Mouse (Mus musculus) kidney, postnatal 4 days (tissue): ENCODE data around the gene Exoc3l2.
"Not testable (repeated sequence)": the region's sequence is repeated elsewhere in the genome, so short reads cannot be mapped to it uniquely, and the experiment has no call there.

Experiments used
- DNase-seq, 2 experiments: peaks; one replicate each; pipeline ENCODE4 v3.0.0; 2021; ENCODE audit warnings: mixed read lengths in 2 of 2

Exoc3l2 gene

DNA sequence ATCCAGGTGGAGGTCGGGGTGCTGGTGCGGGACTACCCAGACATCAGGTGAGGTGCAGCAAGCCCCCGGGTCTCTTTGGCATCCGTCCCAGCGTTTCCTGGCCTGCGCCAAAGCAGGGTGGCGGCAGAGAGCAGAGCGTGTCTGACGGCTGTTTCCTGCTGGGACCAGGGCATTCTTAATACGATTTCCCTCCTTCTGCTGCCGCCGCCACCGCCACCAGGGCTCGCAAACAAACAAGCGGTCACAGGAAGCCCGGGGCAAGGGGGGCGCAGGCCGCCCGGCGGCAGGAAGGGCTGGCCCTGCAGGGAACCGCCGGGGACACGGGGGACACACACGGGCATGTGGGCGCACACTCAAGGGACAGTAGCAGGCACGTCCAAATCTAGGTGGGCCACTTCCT is 28.6 kb downstream of the Exoc3l2 start:
- DNase-seq: peak; percentile 79 to 83

DNA sequence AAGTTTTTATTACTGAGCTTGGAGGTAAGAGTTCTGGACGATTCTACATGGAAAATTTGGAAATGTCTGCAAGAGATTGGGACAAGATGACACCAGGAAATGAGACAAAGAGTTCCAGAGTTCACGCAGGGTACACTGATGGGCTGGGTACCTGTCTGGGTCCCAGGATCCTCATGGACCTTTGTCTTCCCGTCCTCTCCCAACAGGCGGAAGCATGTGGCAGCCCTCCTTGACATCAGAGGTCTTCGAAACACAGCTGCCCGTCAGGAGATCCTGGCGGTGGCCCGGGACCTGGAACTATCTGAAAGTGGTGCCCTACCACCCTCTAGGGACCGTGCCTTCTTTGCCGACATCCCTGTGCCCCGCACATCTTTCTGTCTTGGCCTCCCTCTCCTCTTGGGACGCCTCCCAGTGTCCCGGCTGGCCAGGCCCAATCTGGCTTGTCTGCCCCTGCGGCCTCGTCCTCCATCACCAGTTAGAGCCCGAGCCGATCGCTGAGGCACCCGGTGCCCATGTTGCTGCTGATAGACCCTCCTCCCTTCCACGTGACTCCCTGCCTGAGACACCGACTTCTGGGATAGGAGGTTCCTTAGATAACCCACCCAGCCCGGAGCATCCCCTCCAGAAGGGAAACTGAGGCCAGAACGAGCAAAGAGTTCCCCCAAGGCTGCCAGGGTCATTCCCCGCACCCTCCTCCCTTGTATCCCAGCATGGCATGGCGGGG is 31.8 kb downstream of the Exoc3l2 start:
- DNase-seq: no peak

DNA sequence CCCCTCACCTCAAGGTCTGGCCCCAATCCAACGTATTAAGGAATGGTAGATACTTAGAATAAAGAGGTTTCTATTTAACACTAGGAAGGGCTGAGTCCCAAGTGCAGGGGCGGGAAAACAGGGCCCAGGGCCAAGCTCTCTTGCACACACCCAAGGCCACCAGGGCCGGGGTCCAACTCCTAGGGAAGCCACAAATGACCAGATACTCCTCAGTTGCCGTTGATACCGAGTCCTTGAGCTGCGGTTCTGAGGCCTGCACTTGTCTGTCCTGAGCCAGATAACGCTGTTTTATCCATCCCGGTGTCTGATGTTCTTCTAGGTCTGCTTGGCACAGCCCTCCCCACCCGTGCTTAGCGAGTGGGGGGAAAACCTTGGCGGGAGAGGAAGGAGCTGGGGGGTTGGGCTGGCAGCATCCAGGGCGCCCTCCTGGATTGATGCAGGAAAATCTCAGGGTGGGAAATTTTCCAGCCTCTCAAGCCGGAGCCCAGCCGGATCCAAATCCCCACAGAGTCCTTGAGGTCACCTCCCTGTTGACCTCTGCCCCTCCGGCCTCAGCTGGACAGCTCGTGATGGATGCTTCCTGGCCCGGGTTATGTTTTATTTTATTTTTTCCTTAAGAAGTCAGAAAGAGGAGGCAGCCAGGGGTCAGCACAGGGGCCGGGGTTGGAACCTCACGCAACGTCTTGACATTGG is 32.5 kb downstream of the Exoc3l2 start:
- DNase-seq: peak; percentile 71 to 82

DNA sequence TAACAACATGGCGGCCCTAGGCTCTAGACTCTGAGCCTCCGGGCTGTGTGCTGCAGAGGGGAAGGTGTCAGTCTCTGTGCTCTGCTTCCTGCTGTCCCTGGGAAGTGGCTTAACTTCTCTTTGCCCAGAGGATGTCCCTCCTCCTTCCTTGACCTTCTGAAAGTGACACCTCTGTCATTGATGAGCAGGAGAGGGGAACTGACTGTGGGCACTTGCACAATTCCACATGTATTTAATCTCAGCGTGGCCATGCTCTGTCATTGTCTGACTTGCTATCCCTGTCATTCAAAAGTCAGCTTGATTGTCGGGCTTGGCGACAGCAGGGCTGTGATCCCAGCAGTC is 33.1 kb downstream of the Exoc3l2 start:
- DNase-seq: no peak

DNA sequence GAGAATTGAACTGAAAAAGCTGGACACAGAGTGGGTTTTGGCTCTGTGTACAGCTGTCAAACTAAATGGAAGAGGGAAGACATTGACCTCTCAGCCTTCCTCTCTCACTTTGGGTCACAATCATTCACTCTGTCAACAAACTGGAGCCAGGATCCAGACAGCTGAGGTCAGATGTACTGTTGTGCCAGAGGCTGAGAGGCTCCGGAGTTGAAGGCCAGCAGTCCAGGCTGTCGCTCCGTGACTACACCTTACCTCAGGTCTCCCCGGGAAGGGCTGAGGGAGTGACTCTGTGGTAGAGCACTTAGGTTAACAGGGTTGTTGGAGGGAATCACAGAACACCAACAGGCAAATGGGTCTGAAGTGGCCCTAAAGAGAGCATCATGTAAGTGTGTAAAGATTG is 35.2 kb downstream of the Exoc3l2 start:
- no peak for DNase-seq

DNA sequence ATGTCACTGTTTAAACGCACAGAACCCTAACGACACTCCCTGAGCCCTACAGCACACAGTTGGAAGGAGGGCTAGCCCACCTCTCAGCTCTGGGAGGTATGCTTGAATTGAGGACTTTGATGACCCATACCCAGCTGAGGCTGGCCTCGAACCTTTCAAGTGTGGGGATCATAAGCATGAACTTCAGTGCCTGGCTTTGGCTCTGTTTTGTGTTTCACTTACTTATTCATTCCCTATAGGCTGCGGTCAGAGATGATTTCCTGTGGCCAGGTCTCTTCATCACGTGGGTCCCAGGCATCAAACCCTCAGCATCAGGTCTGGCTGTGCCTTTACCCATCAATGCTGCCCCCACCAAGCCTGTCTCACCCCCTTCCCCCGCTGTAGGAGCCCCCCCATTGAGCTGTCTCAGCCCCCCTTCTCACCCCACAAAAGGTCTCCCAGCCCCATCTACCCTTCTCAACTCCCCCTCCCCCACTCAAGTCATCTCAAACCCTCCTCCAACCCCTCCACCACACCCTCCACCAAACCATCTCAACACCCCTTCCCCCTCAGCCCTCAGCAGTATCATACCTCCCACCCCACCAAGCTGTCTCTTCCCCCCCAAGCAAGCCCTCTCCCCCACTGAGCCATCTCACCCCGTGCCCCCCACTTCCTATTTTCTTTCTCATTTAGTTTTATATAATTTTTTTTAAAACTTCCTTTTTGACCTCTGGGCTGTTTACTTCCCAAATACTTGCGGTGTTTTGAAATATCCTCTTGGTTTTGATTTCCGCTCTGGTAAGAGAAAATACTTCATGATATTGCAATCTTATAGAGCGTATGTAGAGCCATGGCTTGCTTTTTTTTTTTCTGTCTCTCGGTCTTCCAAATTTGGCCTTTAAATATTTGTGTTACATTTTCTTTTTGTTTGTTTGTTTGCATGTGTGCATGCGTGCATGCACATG is 37.6 kb downstream of the Exoc3l2 start:
- DNase-seq: no peak

DNA sequence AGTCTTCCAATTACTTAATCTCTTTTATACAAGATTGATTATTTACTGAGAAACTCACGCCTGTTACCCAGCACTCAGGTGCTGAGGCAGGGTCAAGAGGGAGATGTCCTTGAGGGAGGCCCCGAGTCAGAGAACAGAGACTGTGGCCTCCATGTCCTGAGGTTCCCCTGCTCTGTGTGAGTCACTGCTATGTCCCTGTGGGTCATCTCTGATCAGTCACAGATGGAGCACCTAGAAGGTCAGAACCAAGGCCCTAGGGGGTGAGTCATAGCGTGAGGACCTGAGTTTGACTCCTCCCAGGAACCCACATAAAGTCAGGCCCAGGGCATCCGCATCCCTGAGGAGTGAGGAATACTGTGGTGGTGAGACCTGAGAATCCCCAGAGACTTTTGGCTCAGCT is 38.5 kb downstream of the Exoc3l2 start:
- no peak for DNase-seq

DNA sequence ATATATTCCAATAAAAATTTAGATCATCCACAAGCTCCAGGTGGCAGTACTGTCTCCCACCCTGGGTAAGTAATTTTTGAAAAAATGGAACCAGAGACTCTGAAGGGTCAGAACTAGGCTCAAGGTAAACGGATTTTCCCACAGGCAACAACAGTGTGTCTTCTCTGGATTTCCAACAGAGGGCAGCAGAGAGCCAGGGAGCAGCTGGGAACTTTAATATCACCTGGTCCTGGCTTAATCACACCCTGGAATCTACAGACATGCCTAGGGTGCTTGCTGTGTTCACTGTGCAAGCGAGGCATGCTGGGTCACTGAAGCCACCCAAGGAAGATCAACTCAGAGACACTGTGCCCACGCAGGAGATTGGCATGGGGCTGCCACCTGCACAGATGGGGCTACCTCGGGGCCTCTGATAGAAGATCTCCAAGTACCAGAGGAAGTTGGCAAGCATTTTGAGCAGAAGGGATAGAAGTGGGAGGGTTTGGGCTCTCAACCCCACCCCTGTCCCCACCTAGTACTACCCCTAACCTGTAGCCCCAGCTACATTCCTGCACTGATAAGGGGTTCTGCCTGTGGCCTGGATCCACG is 40.4 kb downstream of the Exoc3l2 start:
- peak; percentile 64 to 71 for DNase-seq

DNA sequence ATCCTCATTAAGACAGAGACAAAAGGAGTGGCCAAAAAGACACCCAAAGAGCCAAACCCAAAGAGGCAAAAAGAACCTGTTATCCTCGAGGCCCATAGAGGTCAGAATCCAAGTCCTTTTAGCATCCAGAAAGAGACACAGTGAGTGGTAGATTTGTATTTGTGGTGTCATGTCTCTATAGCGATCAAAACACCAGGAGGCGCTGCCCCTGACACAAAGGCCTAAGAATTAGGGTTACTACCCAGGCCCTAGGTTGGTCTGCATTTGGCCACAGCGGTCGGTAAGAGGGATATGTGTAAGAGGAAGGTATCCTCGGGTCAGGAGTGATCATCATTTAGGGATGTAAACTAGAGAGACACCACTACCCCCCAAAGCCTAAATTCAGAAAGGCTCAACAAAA is 43.2 kb downstream of the Exoc3l2 start:
- peak; percentile 50 to 56 for DNase-seq

DNA sequence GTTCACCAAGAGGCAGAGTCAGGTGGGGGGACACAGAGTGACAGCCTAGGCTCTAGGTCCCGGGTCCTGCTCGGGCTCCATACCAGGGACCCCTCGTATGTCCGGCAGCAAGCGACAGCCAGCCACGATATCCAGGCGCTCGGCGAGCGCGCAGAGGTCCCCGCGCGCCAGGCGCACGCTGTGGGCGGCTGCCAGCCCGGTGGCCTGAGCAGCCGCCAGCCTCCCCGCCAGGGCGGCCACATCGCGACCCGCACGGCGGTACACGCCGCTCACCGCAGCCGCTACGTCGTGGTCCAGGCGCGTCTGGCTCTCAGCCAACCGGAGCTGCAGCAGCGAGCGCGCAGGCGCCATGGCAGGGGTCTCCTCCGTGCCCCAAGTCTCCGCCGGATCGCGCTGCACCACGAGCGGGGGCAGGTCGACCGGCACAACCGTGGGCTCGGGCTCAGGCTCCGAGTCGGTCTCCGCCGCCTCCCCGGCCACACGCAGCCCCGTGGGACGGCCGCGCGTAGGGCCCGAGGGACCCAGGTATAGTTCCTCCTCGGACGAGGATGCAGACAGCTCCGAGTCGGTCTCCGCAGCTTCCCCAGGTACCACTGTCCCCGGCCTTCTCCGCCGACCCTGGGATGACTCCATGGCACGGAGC is 44.0 kb downstream of the Exoc3l2 start:
- peak; percentile 79 to 83 for DNase-seq

DNA sequence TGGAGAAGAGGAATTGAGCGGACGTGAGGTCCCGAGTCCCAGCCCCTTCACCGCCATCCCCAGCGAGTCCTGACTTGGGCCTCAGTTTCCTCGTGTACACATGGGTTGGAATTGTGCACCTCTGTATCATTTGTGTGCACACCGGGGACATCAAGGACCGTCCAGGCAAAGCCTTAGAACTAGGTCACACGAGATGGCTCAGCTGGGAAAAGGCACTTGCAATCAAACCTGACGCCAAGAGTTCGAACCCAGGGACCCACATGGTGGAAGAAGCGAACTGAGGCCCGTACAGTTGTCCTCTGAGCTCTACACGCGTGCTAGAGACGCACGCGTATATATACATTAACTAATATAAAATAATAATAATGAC is 44.5 kb downstream of the Exoc3l2 start:
- peak; percentile 17 to 32 for DNase-seq

DNA sequence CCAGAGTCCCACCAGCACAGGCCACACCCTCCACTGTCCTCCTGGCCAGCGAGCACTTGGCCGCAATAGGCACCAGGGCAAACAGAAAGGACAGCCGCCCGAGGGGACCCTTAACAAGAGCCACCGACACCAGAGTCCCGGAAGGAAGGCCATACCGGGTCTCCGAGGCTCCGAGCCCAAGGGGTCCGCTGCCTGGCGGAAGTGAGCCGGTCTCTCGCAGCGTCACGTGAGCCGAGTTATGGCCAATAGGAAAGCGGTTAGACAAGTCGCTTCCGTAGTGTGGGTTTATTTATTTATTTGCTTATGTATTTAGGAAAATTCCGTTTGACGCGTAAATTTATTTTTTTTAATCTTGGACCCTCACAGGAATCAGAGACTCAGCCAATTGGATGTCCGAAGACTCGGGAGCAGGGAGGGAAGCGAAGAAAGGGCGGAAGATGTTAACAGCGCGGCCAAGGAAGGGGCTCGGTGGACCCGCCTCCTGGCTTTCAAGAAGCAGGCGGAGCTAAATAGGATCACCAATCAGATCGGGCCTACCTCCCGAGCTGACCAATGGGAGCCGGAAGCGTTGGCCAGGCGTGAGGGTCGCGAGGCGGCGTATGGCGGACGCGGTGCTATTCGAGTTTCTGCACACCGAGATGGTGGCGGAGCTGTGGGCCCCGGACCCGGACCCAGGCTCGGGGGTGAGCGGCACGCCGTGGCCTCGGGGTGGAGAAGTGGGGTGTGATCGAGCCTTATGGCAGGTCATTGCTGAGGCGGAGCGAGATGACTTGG is 45.2 kb downstream of the Exoc3l2 start, which contains the start of the genes Bloc1s3 and Trappc6a:
TSS of gene Bloc1s3 (minus strand) at position 218 of the 774 bp plus-strand sequence.
TSS of gene Trappc6a (plus strand) at position 246 of the 774 bp plus-strand sequence.
- DNase-seq: peak; percentile 94 to 96

DNA sequence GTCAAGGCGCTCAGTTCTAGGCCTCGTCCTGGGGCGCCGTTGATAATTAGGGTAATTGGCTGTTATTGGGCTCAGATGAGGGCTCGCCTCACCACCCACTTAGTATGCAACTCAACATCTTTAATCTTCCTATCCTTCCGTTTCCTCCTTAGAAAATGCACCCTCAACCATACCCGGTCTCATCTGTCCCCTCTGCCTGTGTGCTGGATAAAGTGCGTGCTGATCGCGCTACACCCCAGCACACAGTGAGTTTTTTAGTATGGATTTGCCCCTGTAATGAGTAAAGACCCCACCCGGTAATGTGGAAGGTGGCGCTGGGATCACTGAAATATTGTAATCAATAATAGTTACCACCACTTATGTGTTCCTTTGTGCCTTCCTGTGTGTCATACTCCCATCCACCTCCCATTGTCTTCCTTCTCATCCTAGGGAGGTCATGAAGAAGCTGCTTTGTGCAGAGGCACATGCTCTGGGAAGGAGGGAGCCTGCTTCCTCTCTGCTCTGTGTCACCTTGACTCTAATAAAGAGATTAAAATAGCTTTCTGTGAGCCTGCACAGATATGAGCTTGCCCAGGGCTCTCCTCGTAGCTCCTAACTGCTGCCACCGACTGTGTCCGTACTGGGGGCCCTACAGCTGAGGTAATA is 45.9 kb downstream of the Exoc3l2 start:
- no peak for DNase-seq

DNA sequence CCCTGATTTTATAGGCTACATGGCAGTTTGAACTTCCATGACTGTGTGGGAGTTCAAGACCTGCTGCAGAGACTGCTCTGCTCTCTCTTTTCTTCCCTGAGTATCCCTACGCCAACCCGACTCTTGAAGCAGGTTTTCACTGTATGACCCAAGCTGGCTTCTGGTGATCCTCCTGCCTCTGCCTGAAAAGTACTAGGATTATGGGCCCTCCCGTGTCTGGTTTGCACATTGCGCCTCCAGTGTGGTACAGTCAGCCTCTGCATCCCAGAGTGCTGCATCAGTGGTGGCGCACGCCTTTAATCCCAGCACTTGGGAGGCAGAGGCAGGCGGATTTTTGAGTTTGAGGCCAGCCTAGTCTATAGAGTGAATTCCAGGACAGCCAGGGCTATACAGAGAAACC is 46.7 kb downstream of the Exoc3l2 start:
- no peak for DNase-seq

DNA sequence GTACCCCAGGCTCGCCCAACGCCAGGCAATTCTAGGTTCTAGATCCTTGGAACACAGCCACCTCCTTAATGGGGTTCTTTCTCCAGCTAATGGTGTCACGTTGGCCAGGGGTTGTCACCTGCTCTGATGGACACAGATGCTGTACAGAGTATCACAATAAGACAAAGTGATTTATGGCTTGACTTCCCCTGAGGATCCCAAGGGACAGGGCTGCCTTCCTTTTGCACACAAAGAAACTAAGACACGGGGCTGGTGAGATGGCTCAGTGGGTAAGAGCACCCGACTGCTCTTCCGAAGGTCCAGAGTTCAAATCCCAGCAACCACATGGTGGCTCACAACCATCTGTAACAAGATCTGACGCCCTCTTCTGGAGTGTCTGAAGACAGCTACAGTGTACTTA is 48.8 kb downstream of the Exoc3l2 start:
- DNase-seq: not testable (repeated sequence)

DNA sequence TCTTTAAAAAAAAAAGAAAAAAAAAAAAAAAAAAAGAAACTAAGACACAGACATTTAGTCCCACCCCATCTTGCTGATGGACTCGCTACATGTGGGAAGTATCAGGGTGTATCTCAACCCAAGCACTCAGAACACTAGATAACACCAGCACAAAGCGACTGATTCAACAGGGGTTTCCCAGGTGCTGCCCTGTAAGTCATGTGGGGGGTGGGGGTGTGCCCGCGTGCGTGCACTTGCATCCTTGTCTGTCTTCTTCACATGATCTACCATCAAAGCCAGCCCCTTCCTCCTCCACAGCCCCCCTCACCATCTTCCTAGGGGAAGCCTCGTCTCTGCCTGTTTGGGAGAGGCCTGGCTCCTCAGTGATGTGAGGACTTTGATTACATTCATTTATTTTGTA is 49.2 kb downstream of the Exoc3l2 start:
- DNase-seq: no peak

DNA sequence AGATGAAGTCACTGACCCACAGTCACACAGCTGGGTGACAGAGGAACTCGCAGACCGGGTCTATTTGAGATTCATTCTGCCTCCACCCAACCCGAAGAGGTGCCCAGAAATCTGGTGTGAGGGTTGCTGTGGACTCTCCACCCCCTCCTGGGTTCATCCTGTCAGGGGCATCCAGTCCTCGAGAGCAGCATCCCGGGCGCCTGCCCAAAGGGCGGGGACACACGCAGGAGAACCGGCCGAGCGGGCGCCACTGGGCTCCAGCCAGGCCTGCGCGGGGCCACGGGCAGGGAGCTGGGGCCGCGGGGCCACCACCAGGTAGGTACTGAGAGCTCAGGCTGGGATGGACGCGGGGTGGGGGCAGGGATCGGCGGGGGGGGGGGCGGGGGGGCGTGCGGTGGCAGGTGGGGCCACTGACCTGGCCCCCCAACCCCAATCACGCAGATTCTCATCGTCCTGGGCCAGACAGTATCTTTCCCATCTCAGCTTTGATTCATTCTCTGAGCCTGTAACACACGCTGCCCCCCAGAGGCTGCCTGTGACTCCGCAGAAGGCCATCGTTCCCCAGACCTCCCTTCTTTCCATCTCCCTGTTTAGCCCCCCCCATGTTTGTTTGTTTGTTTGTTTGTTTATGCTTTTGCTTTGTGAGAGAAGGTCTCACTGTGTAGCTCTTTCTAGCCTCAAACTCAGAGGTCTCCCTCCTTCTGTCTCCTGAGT is 54.7 kb downstream of the Exoc3l2 start, which contains the start of gene Nkpd1:
TSS of gene Nkpd1 (plus strand) at position 187 of the 714 bp plus-strand sequence.
- DNase-seq: peak; percentile 34 to 54

DNA sequence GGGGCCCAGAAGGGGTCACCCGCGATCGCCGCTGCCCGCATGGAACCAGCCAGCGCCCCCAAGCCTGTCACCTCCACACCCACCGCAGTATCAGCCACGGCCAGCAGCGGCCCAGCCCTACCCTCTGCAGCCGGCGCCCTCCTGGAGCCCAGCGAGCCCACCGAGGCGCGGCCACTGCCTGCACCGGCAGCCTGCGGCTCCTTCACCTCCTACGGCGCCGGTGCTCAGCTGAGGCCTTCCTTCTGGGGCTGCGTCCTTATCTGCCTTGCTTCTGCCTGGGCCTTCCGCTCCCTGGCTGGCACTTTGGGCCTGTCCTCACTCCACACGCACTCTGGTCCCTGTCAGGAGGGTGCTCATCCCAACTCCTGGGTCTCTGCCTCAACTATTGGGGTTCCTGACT is 56.9 kb downstream of the Exoc3l2 start:
- DNase-seq: peak; percentile 36 to 47

DNA sequence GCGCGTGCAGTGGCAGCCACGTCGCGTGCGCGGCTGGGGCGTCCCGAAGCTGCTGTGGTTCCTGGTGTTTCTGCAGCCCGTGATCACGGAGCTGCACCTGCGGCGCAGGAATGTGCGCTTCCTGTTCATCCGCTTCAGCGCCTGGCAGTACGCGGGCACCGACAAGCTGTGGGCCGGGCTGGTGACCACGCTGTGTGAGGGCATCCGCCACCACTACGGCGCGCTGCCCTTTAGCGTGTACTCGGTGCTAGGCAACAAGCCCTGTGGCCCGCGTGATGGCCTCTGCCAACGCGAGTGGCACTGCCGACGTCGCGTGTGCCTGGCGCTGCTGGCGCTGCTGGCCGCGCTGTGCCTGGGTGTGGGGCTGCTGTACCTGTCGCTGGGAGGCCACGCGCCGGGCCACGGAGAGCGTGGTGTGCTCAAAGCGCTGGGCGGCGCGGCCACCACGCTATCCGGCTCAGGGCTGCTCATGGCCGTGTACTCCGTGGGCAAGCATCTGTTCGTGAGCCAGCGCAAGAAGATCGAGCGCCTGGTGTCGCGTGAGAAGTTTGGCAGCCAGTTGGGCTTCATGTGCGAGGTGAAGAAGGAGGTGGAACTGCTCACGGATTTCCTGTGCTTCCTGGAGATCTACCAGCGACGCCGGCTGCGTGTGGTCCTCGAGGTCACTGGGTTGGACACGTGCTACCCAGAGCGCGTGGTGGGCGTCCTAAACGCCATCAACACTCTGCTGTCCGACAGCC is 60.1 kb downstream of the Exoc3l2 start:
- peak in 1 of 2 experiments; percentile 57 for DNase-seq
